Mouse (Mus musculus) layer of hippocampus, adult 11-12 months (tissue): ENCODE results near the gene Ppp2r2c.
A peak's percentile ranks its signal among the peaks of the same experiment; 100 is the strongest.
"Not testable (repeated sequence)": the region's sequence is repeated elsewhere in the genome, so short reads cannot be mapped to it uniquely, and the experiment has no call there.

ENCODE experiments used
- DNase-seq: peaks from one replicate; pipeline ENCODE4 v3.0.0; 2022; ENCODE audit warnings: low spot score

Ppp2r2c gene

GRCm38 (mm10) chr5:36929376-36929775 lies 61.1 kb downstream of the Ppp2r2c start:
- no peak for DNase-seq

GRCm38 (mm10) chr5:36933383-36933782 lies 65.1 kb downstream of the Ppp2r2c start:
- no peak for DNase-seq

GRCm38 (mm10) chr5:36935486-36936473 lies 67.5 kb downstream of the Ppp2r2c start:
- DNase-seq: no peak

- DNase-seq: no peak
Measured at GRCm38 (mm10) chr5:36936548-36936947, 68.2 kb downstream of the Ppp2r2c start.

- DNase-seq: no peak
Measured at GRCm38 (mm10) chr5:36938021-36938420, 69.7 kb downstream of the Ppp2r2c start.

GRCm38 (mm10) chr5:36938991-36939390 lies 70.7 kb downstream of the Ppp2r2c start:
- not testable (repeated sequence) for DNase-seq

- DNase-seq: no peak
Measured at GRCm38 (mm10) chr5:36942446-36942845, 74.1 kb downstream of the Ppp2r2c start.

- no peak for DNase-seq
Measured at GRCm38 (mm10) chr5:36944552-36944951, 76.2 kb downstream of the Ppp2r2c start.

- no peak for DNase-seq
Measured at GRCm38 (mm10) chr5:36945102-36945701, 76.9 kb downstream of the Ppp2r2c start.

GRCm38 (mm10) chr5:36945713-36946112 lies 77.4 kb downstream of the Ppp2r2c start:
- DNase-seq: no peak

- DNase-seq: no peak
Measured at GRCm38 (mm10) chr5:36946445-36946844, 78.1 kb downstream of the Ppp2r2c start.

- DNase-seq: peak; percentile 81
Measured at GRCm38 (mm10) chr5:36948831-36949230, 80.5 kb downstream of the Ppp2r2c start.

- no peak for DNase-seq
Measured at GRCm38 (mm10) chr5:36950871-36951270, 82.6 kb downstream of the Ppp2r2c start.

- no peak for DNase-seq
Measured at GRCm38 (mm10) chr5:36952311-36952710, 84.0 kb downstream of the Ppp2r2c start.

- DNase-seq: peak; percentile 58
Measured at GRCm38 (mm10) chr5:36955366-36955765, 87.1 kb downstream of the Ppp2r2c start.

GRCm38 (mm10) chr5:36958837-36959236 lies 90.5 kb downstream of the Ppp2r2c start:
- peak; percentile 79 for DNase-seq

- no peak for DNase-seq
Measured at GRCm38 (mm10) chr5:36960501-36960900, 92.2 kb downstream of the Ppp2r2c start.

- no peak for DNase-seq
Measured at GRCm38 (mm10) chr5:36971587-36971986, 103.3 kb downstream of the Ppp2r2c start.

GRCm38 (mm10) chr5:36975336-36975735 lies 107.0 kb downstream of the Ppp2r2c start:
- no peak for DNase-seq

GRCm38 (mm10) chr5:36977809-36978208 lies 109.5 kb downstream of the Ppp2r2c start:
- DNase-seq: no peak

- DNase-seq: no peak
Measured at GRCm38 (mm10) chr5:36979001-36979400, 110.7 kb downstream of the Ppp2r2c start.

GRCm38 (mm10) chr5:36979631-36980030 lies 111.3 kb downstream of the Ppp2r2c start:
- no peak for DNase-seq

GRCm38 (mm10) chr5:36982271-36982670 lies 114.0 kb downstream of the Ppp2r2c start:
- no peak for DNase-seq
